Mouse (Mus musculus) kidney, adult 2 months (tissue): ENCODE measurements around the gene Usp43.

Experiments used
- CTCF ChIP-seq: fragments of 200-500 bp; conservative IDR thresholded peaks from 2 replicates; pipeline ENCODE4 v1.5.1; 2011; ENCODE audit warnings: low read depth, mild to moderate bottlenecking, control low read depth, low read length, moderate library complexity, mixed read lengths; ENCODE audit not compliant: insufficient read depth, insufficient read length
- POLR2A ChIP-seq: fragments of 200-500 bp; IDR thresholded peaks from one replicate; pipeline ENCODE4 v1.6.1; 2011; ENCODE audit warnings: low read depth, low read length, control low read depth

- TF ChIP-seq CTCF, result no peak
- no peak for TF ChIP-seq POLR2A
Measured at GRCm38 (mm10) chr11:67920226-67920960, 1.6 kb downstream of the Usp43 start.
